Mouse (Mus musculus) MEL (cell line): ENCODE results near the gene Tmem160. TPM values are rescaled to one million over a fixed set of nuclear protein-coding genes. Genes with fewer than 3 reads are reported as not detected.

Source experiments
- DNase-seq: peaks from one replicate; pipeline ENCODE4 v3.0.0; 2011; ENCODE audit warnings: low read depth, low spot score
- H3K27ac ChIP-seq: 2 replicates; pipeline ENCODE4 v1.5.1; 2012; ENCODE audit warnings: low read depth, mild to moderate bottlenecking, control low read depth, low read length, moderate library complexity; ENCODE audit not compliant: control insufficient read depth
- H3K27me3 ChIP-seq, 2 experiments: fragments of 150-350 bp in 1 of 2; sonication (generic) in 1 of 2; 2 replicates each; pipeline ENCODE4 v1.6.1; 2012; ENCODE audit warnings: low read length in 2 of 2, mild to moderate bottlenecking in 2 of 2, improper control_type of control experiment in 1 of 2, moderate library complexity in 1 of 2; ENCODE audit not compliant: insufficient read depth in 2 of 2, control insufficient read depth in 1 of 2
- H3K36me3 ChIP-seq, 2 experiments: 2 replicates each; pipeline ENCODE4 v1.6.1; 2012 to 2014; ENCODE audit warnings: low read length in 2 of 2, improper control_type of control experiment in 1 of 2, inconsistent platforms in 1 of 2, mild to moderate bottlenecking in 1 of 2; ENCODE audit not compliant: insufficient read depth in 2 of 2, control insufficient read depth in 1 of 2
- H3K4me1 ChIP-seq, 2 experiments: fragments of 150-350 bp in 1 of 2; sonication (generic) in 1 of 2; 2 replicates each; pipeline ENCODE4 v1.6.1; 2012; ENCODE audit warnings: low read length in 2 of 2, improper control_type of control experiment in 1 of 2, mild to moderate bottlenecking in 1 of 2; ENCODE audit not compliant: insufficient read depth in 2 of 2, control insufficient read depth in 1 of 2
- H3K4me3 ChIP-seq, 2 experiments: fragments of 150-350 bp in 1 of 2; sonication (generic) in 1 of 2; 2 replicates each; pipeline ENCODE4 v1.5.1; 2012; ENCODE audit warnings: low read depth in 2 of 2, low read length in 2 of 2, mild to moderate bottlenecking in 2 of 2, moderate library complexity in 2 of 2, control low read depth in 1 of 2, improper control_type of control experiment in 1 of 2; ENCODE audit not compliant: control insufficient read depth in 1 of 2, insufficient read depth in 1 of 2
- H3K79me2 ChIP-seq: 2 replicates; pipeline ENCODE4 v1.6.1; 2012; ENCODE audit warnings: mild to moderate bottlenecking, low read length, moderate library complexity; ENCODE audit not compliant: control insufficient read depth, poor library complexity, insufficient read depth
- H3K9ac ChIP-seq: 2 replicates; pipeline ENCODE4 v1.6.1; 2012; ENCODE audit warnings: low read depth, mild to moderate bottlenecking, control low read depth, low read length, moderate library complexity; ENCODE audit not compliant: control insufficient read depth, poor library complexity, severe bottlenecking
- H3K9me3 ChIP-seq: fragments of 150-350 bp; sonication (generic); replicated peaks from 2 replicates; pipeline ENCODE4 v1.6.1; 2012; ENCODE audit warnings: mild to moderate bottlenecking, low read length, improper control_type of control experiment, moderate library complexity; ENCODE audit not compliant: insufficient read depth
- CHD1 ChIP-seq: IDR thresholded peaks from 2 replicates; pipeline ENCODE4 v1.6.1; 2012; ENCODE audit warnings: low read depth, mild to moderate bottlenecking, inconsistent platforms, low read length, improper control_type of control experiment
- CHD2 ChIP-seq: IDR thresholded peaks from 2 replicates; pipeline ENCODE4 v1.6.1; 2011; ENCODE audit warnings: low read length, improper control_type of control experiment
- CTCF ChIP-seq, 3 experiments: IDR thresholded peaks in 2 of 3; conservative IDR thresholded peaks in 1 of 3; 2 replicates each; pipeline ENCODE4 v1.5.1; 2011 to 2012; ENCODE audit warnings: low read length in 3 of 3, low read depth in 2 of 3, mild to moderate bottlenecking in 2 of 3, improper control_type of control experiment in 1 of 3, inconsistent platforms in 1 of 3, mixed read lengths in 1 of 3, moderate library complexity in 1 of 3; ENCODE audit not compliant: control insufficient read depth in 1 of 3, insufficient read depth in 1 of 3, poor library complexity in 1 of 3, severe bottlenecking in 1 of 3
- GABPA ChIP-seq: IDR thresholded peaks from 2 replicates; pipeline ENCODE4 v1.6.1; 2012; ENCODE audit warnings: low read depth, mild to moderate bottlenecking, inconsistent platforms, low read length, improper control_type of control experiment, moderate library complexity
- HCFC1 ChIP-seq: IDR thresholded peaks from 2 replicates; pipeline ENCODE4 v1.6.1; 2012; ENCODE audit warnings: low read depth, mild to moderate bottlenecking, inconsistent platforms, low read length, improper control_type of control experiment, moderate library complexity
- JUND ChIP-seq: IDR thresholded peaks from 2 replicates; pipeline ENCODE4 v1.6.1; 2011; ENCODE audit warnings: low read depth, mild to moderate bottlenecking, improper control_type of control experiment, low read length
- MAFK ChIP-seq: IDR thresholded peaks from 2 replicates; pipeline ENCODE4 v1.6.1; 2011; ENCODE audit warnings: low read depth, mild to moderate bottlenecking, low read length, improper control_type of control experiment, borderline replicate concordance
- MAZ ChIP-seq: IDR thresholded peaks from 2 replicates; pipeline ENCODE4 v1.6.1; 2012; ENCODE audit warnings: low read depth, mild to moderate bottlenecking, inconsistent platforms, low read length, improper control_type of control experiment
- MXI1 ChIP-seq: IDR thresholded peaks from 2 replicates; pipeline ENCODE4 v1.6.1; 2011; ENCODE audit warnings: mild to moderate bottlenecking, low read depth, low read length, improper control_type of control experiment
- MYB ChIP-seq: IDR thresholded peaks from 2 replicates; pipeline ENCODE4 v1.6.1; 2011; ENCODE audit warnings: mild to moderate bottlenecking, low read depth, low read length, improper control_type of control experiment
- MYC ChIP-seq: IDR thresholded peaks from 2 replicates; pipeline ENCODE4 v1.6.1; 2011; ENCODE audit warnings: low read depth, mild to moderate bottlenecking, low read length, improper control_type of control experiment, moderate library complexity
- NELFE ChIP-seq: IDR thresholded peaks from 2 replicates; pipeline ENCODE4 v1.6.1; 2011; ENCODE audit warnings: low read depth, low read length, improper control_type of control experiment
- POLR2A ChIP-seq, 2 experiments: IDR thresholded peaks; 2 replicates each; pipeline ENCODE4 v1.6.1; 2011 to 2012; ENCODE audit warnings: low read length in 2 of 2, mild to moderate bottlenecking in 2 of 2, control low read depth in 1 of 2, improper control_type of control experiment in 1 of 2, low read depth in 1 of 2, moderate library complexity in 1 of 2; ENCODE audit not compliant: control insufficient read depth in 1 of 2, insufficient read depth in 1 of 2, poor library complexity in 1 of 2
- POLR2AphosphoS2 ChIP-seq: IDR thresholded peaks from 2 replicates; pipeline ENCODE4 v1.6.1; 2011; ENCODE audit warnings: low read length, improper control_type of control experiment
- RAD21 ChIP-seq: IDR thresholded peaks from 2 replicates; pipeline ENCODE4 v1.6.1; 2011; ENCODE audit warnings: mild to moderate bottlenecking, low read depth, low read length, improper control_type of control experiment
- RCOR1 ChIP-seq: IDR thresholded peaks from 2 replicates; pipeline ENCODE4 v1.6.1; 2012; ENCODE audit warnings: low read depth, mild to moderate bottlenecking, inconsistent platforms, low read length, improper control_type of control experiment
- SIN3A ChIP-seq: IDR thresholded peaks from 2 replicates; pipeline ENCODE4 v1.6.1; 2012; ENCODE audit warnings: low read length, improper control_type of control experiment, inconsistent platforms
- SMC3 ChIP-seq: IDR thresholded peaks from 2 replicates; pipeline ENCODE4 v1.6.1; 2011; ENCODE audit warnings: low read depth, low read length, improper control_type of control experiment
- TAL1 ChIP-seq: IDR thresholded peaks from 2 replicates; pipeline ENCODE4 v1.6.1; 2012; ENCODE audit warnings: mild to moderate bottlenecking, inconsistent platforms, low read length, moderate library complexity, mixed read lengths
- TBP ChIP-seq: IDR thresholded peaks from 2 replicates; pipeline ENCODE4 v1.8.0; 2011; ENCODE audit warnings: low read depth, low read length, improper control_type of control experiment
- TCF12 ChIP-seq: IDR thresholded peaks from 2 replicates; pipeline ENCODE4 v1.6.1; 2014; ENCODE audit warnings: low read depth, mild to moderate bottlenecking, inconsistent platforms, low read length, improper control_type of control experiment, moderate library complexity
- USF1 ChIP-seq: IDR thresholded peaks from 2 replicates; pipeline ENCODE4 v1.6.1; 2014; ENCODE audit warnings: low read depth, mild to moderate bottlenecking, inconsistent platforms, low read length, improper control_type of control experiment, moderate library complexity
- USF2 ChIP-seq, 2 experiments: IDR thresholded peaks; 2 replicates each; pipeline ENCODE4 v1.6.1; 2011 to 2012; ENCODE audit warnings: improper control_type of control experiment in 2 of 2, low read length in 2 of 2, borderline replicate concordance in 1 of 2, inconsistent platforms in 1 of 2, low read depth in 1 of 2, mild to moderate bottlenecking in 1 of 2; ENCODE audit not compliant: insufficient read depth in 1 of 2
- ZC3H11A ChIP-seq: IDR thresholded peaks from 2 replicates; pipeline ENCODE4 v1.6.1; 2012; ENCODE audit warnings: low read depth, mild to moderate bottlenecking, inconsistent platforms, low read length, improper control_type of control experiment
- ZKSCAN1 ChIP-seq: IDR thresholded peaks from 2 replicates; pipeline ENCODE4 v1.6.1; 2012; ENCODE audit warnings: low read depth, mild to moderate bottlenecking, inconsistent platforms, low read length, improper control_type of control experiment, moderate library complexity
- ZMIZ1 ChIP-seq: IDR thresholded peaks from 2 replicates; pipeline ENCODE4 v1.6.1; 2012; ENCODE audit warnings: low read depth, mild to moderate bottlenecking, inconsistent platforms, low read length, improper control_type of control experiment, moderate library complexity
- polyA plus RNA-seq, 2 experiments: library from polyadenylated mRNA; stranded (reverse) in 1 of 2; unstranded in 1 of 2; fragments of >175 nt in 1 of 2; fragments of >200 nt in 1 of 2; gene quantifications; 2 replicates each; pipeline versions ENCODE4 v1.2.1 to v1.2.4; 2012; ENCODE audit warnings: low replicate concordance in 2 of 2, low read depth in 1 of 2; ENCODE audit not compliant: insufficient read length in 2 of 2, insufficient read depth in 1 of 2, missing spikeins in 1 of 2
- total RNA-seq: library from RNA; depleted of rRNA; stranded (reverse); fragments of 300-350 nt; gene quantifications from 2 replicates; pipeline ENCODE4 v1.2.3, GENCODE M21; 2012

Gene Tmem160
- total and polyA plus RNA-seq, 3 experiments: 73.3 to 90.1 TPM; not detected in 1

DNA sequence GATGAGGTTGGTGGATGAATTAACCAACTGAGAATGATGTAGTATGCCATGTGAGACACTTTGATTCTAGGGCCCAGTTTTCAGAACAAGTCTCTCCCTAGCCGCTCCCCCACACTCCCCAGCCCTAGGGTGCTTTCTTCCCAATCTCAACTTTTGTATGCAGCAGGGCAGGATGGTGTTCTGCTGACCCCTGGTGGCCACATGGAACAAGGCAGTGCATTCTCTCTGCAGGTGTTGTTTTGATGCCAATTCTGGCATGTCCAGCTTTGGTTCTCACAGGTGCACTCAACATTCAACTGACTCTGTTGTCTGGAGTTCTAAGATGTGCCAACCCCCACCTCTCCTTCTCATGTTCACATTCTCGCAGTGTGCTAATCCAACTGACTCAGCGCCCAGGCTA, 39.2 kb downstream of the Tmem160 start:
- no peaks in the 10 kb centered on the region for H3K9me3 ChIP-seq
- no peak overlapping the region for H3K9ac ChIP-seq
- H3K27me3 ChIP-seq: no peaks in the 10 kb centered on the region
- peak; percentile 79 for DNase-seq
- H3K79me2 ChIP-seq: no peaks in the 10 kb centered on the region
- no peak overlapping the region for H3K4me3 ChIP-seq
- TF ChIP-seq TBP: no peak
- TF ChIP-seq NELFE: no peak
- peak; percentile 75; the same call in 1 of the 2 replicates for TF ChIP-seq MAZ
- no peak for TF ChIP-seq USF1
- no peak for TF ChIP-seq ZMIZ1
- TF ChIP-seq MYB: no peak
- TF ChIP-seq SIN3A: peak; percentile 58
- TF ChIP-seq SMC3: peak; percentile 91
- TF ChIP-seq CHD1: no peak
- no peak for TF ChIP-seq POLR2A (IDR thresholded peaks at IDR 0.05; ENCODE audit: control insufficient read depth in 1 of 2, insufficient read depth in 1 of 2, low read depth in 1 of 2, low read length in 2 of 2, poor library complexity in 1 of 2)
- TF ChIP-seq RAD21: peak; percentile 93
- TF ChIP-seq CHD2: no peak
- TF ChIP-seq MYC: 0 out of 2 replicates have a peak, but pooled peaks have one; percentile 44
- TF ChIP-seq RCOR1: 0 out of 2 replicates have a peak, but pooled peaks have one; percentile 7
- no peak for TF ChIP-seq ZKSCAN1
- peak; percentile 30; the same call in 1 of the 2 replicates for TF ChIP-seq MXI1
- TF ChIP-seq GABPA: no peak
- TF ChIP-seq JUND: 0 out of 2 replicates have a peak, but pooled peaks have one; percentile 54
- TF ChIP-seq MAFK: no peak
- TF ChIP-seq HCFC1: peak; percentile 49; the same call in 1 of the 2 replicates
- TF ChIP-seq TAL1: no peak
- no peak for TF ChIP-seq POLR2AphosphoS2
- TF ChIP-seq USF2 (IDR thresholded peaks at IDR 0.05; ENCODE audit: borderline replicate concordance in 1 of 2, insufficient read depth in 1 of 2, low read depth in 1 of 2, low read length in 2 of 2): no peak
- TF ChIP-seq CTCF (IDR thresholded peaks at IDR 0.05 in 2 of 3, conservative IDR thresholded peaks at IDR 0.05 in 1 of 3; ENCODE audit: control insufficient read depth in 1 of 3, insufficient read depth in 1 of 3, low read depth in 2 of 3, low read length in 3 of 3, poor library complexity in 1 of 3, severe bottlenecking in 1 of 3): peak; percentile 97 to 99 (median 97)
- peak; percentile 87 for TF ChIP-seq ZC3H11A
- TF ChIP-seq TCF12: peak; percentile 29; the same call in 1 of the 2 replicates
- peaks cover 0 to 6% of the 10 kb centered on the region in 2 experiments; a peak in 2 of 4 replicates for H3K36me3 ChIP-seq
- peaks cover 0 to 15% of the 10 kb centered on the region in 2 experiments; a peak in 2 of 4 replicates for H3K4me1 ChIP-seq
- no peak overlapping the region for H3K27ac ChIP-seq
